Mouse (Mus musculus): ENCODE measurements around the gene Fstl4.

GRCm38 (mm10) chr11:52764461-52764893 lies at the start of gene Fstl4:
- TF ChIP-seq EP300 (IDR thresholded peaks at IDR 0.05; ENCODE audit: low read depth) (no peak), CTCF (IDR thresholded peaks at IDR 0.05; ENCODE audit: low read depth) (no peak)

Data from liver, embryonic 14.5 days (tissue).